Mouse (Mus musculus) thymus, adult 2 months (tissue): ENCODE measurements at regions not wholly inside any gene's neighbourhood (a gene's known extent, or its start where the extent isn't known, plus 50 kb on each side); places are given as distances from the start of the nearest gene placed in this dataset.

ENCODE experiments used
- DNase-seq: peaks from one replicate; pipeline ENCODE4 v3.0.0; 2021
- H3K27ac ChIP-seq: fragments of 200-500 bp; 2 replicates; pipeline ENCODE4 v1.5.1; 2012; ENCODE audit warnings: low read length, control low read depth; ENCODE audit not compliant: control insufficient read depth, insufficient read depth
- H3K27me3 ChIP-seq: fragments of 200-500 bp; 2 replicates; pipeline ENCODE4 v1.6.1; 2012; ENCODE audit warnings: mild to moderate bottlenecking, low read length, moderate library complexity, mixed read lengths; ENCODE audit not compliant: control insufficient read depth, insufficient read depth
- H3K36me3 ChIP-seq: fragments of 200-500 bp; 2 replicates; pipeline ENCODE4 v1.6.1; 2012; ENCODE audit warnings: mild to moderate bottlenecking, low read length, moderate library complexity; ENCODE audit not compliant: control insufficient read depth, insufficient read depth
- H3K4me1 ChIP-seq: fragments of 200-500 bp; replicated peaks from 2 replicates; pipeline ENCODE4 v1.6.1; 2012; ENCODE audit warnings: low read length; ENCODE audit not compliant: control insufficient read depth, insufficient read depth
- H3K4me3 ChIP-seq: fragments of 200-500 bp; 2 replicates; pipeline ENCODE4 v1.5.1; 2012; ENCODE audit warnings: mild to moderate bottlenecking, low read length, control low read depth, moderate library complexity; ENCODE audit not compliant: control insufficient read depth, insufficient read depth
- CTCF ChIP-seq: fragments of 200-500 bp; IDR thresholded peaks from 2 replicates; pipeline ENCODE4 v1.5.1; 2012; ENCODE audit warnings: mild to moderate bottlenecking, control low read depth, low read length, moderate library complexity, borderline replicate concordance; ENCODE audit not compliant: control insufficient read depth, poor library complexity, insufficient read depth; ENCODE audit errors: extremely low read depth
- POLR2A ChIP-seq: fragments of 200-500 bp; IDR thresholded peaks from 2 replicates; pipeline ENCODE4 v1.6.1; 2012; ENCODE audit warnings: mild to moderate bottlenecking, low read length, control low read depth, moderate library complexity; ENCODE audit not compliant: control insufficient read depth, poor library complexity, insufficient read depth; ENCODE audit errors: extremely low read depth
- WGBS: fragments of 180-500 bp; shearing (Covaris S2); methylation state at CpG from one replicate; pipeline ENCODE4 v1.1.7; 2018; 5-methylcytosine and 5-hydroxymethylcytosine counted together

DNA sequence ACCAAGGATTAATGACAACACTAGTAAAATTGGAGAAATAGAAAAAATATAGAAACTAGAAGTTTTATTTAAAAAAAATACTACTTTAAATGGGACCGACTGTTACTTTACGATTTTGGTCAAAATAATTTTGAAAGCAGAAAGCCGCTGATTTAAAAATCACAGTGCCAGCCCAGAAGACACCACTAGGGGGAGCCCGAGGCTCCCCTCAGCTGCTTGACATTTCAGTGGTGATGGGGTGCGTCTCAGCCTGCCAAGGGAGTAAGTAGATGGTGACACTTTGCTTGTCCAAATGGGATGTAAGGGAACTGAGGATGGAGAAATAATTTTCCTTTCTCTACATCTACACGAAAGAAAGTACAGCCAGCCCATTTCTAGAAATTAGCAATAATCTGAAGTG is 257.0 kb downstream of the Ankrd50 start:
- no peaks in the 10 kb centered on the region for H3K36me3 ChIP-seq
- 11% methylated on average over 6 of the region's 6 CpGs for WGBS
- H3K4me3 ChIP-seq = no peak overlapping the region
- TF ChIP-seq CTCF = peak; percentile 76; the same call in 1 of the 2 replicates
- no peak for TF ChIP-seq POLR2A
- peak; percentile 68 for DNase-seq
- H3K4me1 ChIP-seq = peaks cover 12% of the 10 kb centered on the region
- H3K27ac ChIP-seq = no peak overlapping the region
- H3K27me3 ChIP-seq = no peaks in the 10 kb centered on the region

DNA sequence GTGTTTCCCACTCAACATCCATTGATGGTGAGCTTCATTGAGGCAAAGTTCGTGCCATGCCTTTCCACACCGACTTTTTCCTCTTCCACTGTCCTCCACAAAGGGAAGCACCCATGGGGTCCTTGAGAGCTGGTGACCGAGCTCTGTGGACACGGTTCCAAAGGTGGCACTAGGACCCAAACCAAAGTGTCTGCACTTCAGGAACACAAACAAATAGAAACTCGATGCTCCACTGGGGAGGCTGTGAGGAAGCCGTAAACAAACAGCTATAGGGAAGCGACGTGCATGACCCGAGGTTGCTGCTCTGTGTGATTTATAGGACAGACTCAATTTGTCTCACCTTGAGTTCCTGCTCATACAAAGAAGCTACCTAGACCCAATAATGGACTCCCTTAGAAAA is 257.5 kb downstream of the Ankrd50 start:
- DNase-seq = no peak
- TF ChIP-seq CTCF = no peak
- TF ChIP-seq POLR2A = no peak
- Histone ChIP-seq H3K27ac (no peak overlapping the region), H3K4me1 (peaks cover 8% of the 10 kb centered on the region; the same call in 1 of the 2 replicates), H3K4me3 (no peak overlapping the region), H3K36me3 (no peaks in the 10 kb centered on the region), H3K27me3 (no peaks in the 10 kb centered on the region)
- WGBS = 76% methylated on average over 9 of the region's 9 CpGs

DNA sequence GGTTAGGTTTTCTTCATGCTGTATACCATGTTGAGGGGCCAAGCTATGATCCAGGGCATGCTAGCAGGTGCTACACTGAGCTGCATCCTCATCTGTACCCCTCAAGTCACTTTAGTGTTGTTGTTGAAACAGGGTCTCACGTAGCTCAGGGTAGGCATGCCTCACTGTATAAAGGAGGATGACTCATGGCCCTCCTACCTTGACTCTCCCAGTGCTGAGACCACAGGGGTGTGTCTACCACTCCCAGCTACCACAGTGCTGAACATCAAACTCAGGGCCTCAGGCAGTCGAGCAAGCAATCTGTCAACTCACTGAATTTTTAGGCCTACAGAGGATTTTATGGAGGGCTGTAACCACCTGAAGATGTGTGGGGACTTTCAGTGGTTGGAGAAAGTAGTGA is 258.5 kb downstream of the Ankrd50 start:
- Histone ChIP-seq H3K4me3 (no peak overlapping the region), H3K4me1 (0 out of 2 replicates have a peak, but pooled peaks cover 6% of the 10 kb centered on the region), H3K36me3 (no peaks in the 10 kb centered on the region), H3K27me3 (no peaks in the 10 kb centered on the region), H3K27ac (no peak overlapping the region)
- no peak for TF ChIP-seq POLR2A
- DNase-seq = no peak
- 44% methylated on average over 2 of the region's 2 CpGs for WGBS

DNA sequence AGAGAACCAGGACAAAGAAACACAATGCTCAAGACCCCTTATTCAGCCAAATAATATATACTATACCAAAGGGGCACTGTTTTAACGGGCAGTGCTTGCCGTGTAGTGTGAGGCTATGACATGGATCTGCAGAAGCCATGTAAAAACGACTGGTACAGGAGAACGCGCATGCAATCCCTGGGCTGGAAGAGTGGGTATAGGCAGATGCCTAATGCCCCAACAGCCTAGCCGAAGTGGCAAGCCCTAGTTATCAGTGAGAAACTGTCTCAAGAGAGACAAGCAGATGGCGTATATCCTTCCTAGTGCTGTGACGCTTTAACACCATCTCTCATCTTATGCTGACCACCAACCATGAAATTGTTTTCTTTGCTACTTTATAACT is 262.8 kb downstream of the Ankrd50 start:
- WGBS = 92% methylated on average over 8 of the region's 8 CpGs
- no peak overlapping the region for H3K27ac ChIP-seq
- no peaks in the 10 kb centered on the region for H3K36me3 ChIP-seq
- H3K27me3 ChIP-seq = no peaks in the 10 kb centered on the region
- no peak for TF ChIP-seq POLR2A
- TF ChIP-seq CTCF = no peak
- H3K4me1 ChIP-seq = no peaks in the 10 kb centered on the region
- DNase-seq = no peak
- no peak overlapping the region for H3K4me3 ChIP-seq

DNA sequence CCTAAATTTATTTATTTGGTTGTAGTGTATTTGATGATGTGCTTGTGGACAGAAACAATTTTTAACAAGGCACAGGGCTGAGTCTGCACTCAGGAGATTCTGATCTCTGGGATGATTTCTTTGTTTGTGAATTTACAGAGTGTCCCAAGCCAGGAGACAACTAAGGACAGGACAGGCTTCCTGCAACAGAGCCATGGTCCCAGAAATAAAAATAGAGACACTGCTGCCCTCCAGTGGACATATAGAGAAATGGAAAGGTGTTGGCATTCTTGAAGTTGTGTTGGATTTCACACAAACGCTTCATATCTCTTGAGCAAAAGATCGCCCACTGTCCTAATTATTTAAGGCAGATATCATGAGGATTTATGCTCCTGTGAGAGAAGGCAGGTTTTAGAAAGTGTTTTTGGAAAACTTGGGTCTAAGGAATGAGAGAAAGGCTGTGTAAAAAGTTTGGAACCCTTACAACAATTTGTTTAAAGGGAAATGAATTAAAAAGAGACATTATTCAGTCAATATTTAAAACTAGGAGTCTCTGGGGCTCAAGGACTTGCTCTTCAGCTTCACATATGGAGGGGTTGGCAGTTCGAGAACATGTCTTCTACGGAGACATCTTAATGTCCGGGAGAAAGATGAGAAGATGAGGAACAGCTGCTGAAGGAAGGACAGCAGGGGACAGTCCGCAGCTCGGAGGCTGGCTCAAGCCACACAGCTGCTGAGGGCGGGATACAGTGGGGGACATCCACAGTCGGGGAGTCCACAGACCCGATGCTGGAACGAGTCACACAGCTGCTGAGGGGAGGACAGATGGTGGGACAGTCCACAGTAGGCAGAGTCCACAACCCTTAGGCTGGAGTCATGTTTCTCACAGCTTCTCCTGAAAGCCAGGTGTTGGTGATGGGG is 263.5 kb downstream of the Ankrd50 start:
- TF ChIP-seq CTCF = no peak
- TF ChIP-seq POLR2A = no peak
- Histone ChIP-seq H3K4me1 (no peaks in the 10 kb centered on the region), H3K4me3 (no peak overlapping the region), H3K27ac (no peak overlapping the region), H3K36me3 (no peaks in the 10 kb centered on the region), H3K27me3 (no peaks in the 10 kb centered on the region)
- 66% methylated on average over 11 of the region's 11 CpGs for WGBS
- DNase-seq = peak; percentile 42

DNA sequence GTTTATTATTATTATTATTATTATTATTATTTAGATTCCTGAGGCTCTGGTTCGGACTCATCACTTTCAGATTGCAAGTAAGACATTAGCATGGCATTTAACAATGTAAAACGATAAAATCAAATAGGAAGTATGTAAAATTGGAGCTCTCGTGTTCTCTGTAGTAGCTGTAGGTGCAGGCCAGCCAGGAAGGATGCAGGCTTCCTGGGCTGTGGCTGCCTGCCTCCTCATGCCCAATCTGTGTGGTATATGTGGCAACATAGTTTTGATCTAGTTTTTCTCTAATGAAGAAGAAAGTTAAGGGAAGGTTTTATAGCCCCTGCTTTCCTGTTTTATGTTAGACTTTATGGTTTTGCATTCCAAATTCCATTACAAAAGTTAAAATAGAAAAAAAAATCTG is 275.6 kb downstream of the Ankrd50 start:
- WGBS = 24% methylated on average over 3 of the region's 3 CpGs
- Histone ChIP-seq H3K4me1 (no peaks in the 10 kb centered on the region), H3K27ac (no peak overlapping the region), H3K36me3 (no peaks in the 10 kb centered on the region), H3K27me3 (no peaks in the 10 kb centered on the region), H3K4me3 (no peak overlapping the region)
- DNase-seq = no peak
- TF ChIP-seq CTCF = no peak
- TF ChIP-seq POLR2A = no peak
